Mouse (Mus musculus) myocyte (in vitro differentiated cells): ENCODE measurements around the gene Kif11. TPM values are rescaled to one million over a fixed set of nuclear protein-coding genes. Genes with fewer than 3 reads are reported as not detected.

ENCODE experiments used
- H3K27me3 ChIP-seq: one replicate; pipeline ENCODE4 v1.6.1; 2011; ENCODE audit not compliant: control insufficient read depth, insufficient read depth, insufficient read length
- H3K36me3 ChIP-seq: one replicate; pipeline ENCODE4 v1.6.1; 2011; ENCODE audit not compliant: control insufficient read depth, insufficient read depth
- H3K4me2 ChIP-seq: one replicate; pipeline ENCODE4 v1.6.1; 2011; ENCODE audit warnings: low read depth, control low read depth
- H3K4me3 ChIP-seq: one replicate; pipeline ENCODE4 v1.5.1; 2011; ENCODE audit warnings: mild to moderate bottlenecking, control low read depth, moderate library complexity
- H3K79me2 ChIP-seq: one replicate; pipeline ENCODE4 v1.6.1; 2011; ENCODE audit not compliant: control insufficient read depth, insufficient read depth
- H3ac ChIP-seq: one replicate; pipeline ENCODE4 v1.6.1; 2011; ENCODE audit not compliant: control insufficient read depth, insufficient read length
- CEBPB ChIP-seq: IDR thresholded peaks from 2 replicates; pipeline ENCODE4 v1.6.1; 2011; ENCODE audit warnings: mild to moderate bottlenecking, moderate library complexity; ENCODE audit not compliant: poor library complexity, insufficient read depth, severe bottlenecking
- E2F4 ChIP-seq: IDR thresholded peaks from one replicate; pipeline ENCODE4 v1.6.1; 2011; ENCODE audit warnings: mild to moderate bottlenecking, control low read depth, moderate library complexity; ENCODE audit not compliant: insufficient read depth
- MAX ChIP-seq: IDR thresholded peaks from one replicate; pipeline ENCODE4 v1.6.1; 2011; ENCODE audit warnings: low read depth, mild to moderate bottlenecking, control low read depth
- MYOD1 ChIP-seq, 3 experiments: IDR thresholded peaks; one replicate each; pipeline ENCODE4 v1.6.1; 2011; ENCODE audit warnings: control low read depth in 2 of 3, low read depth in 2 of 3, mild to moderate bottlenecking in 2 of 3, moderate library complexity in 1 of 3; ENCODE audit not compliant: insufficient read length in 2 of 3, control insufficient read depth in 1 of 3
- MYOG ChIP-seq, 3 experiments: IDR thresholded peaks; one replicate each; pipeline ENCODE4 v1.6.1; 2011; ENCODE audit warnings: control low read depth in 2 of 3, low read depth in 2 of 3, mild to moderate bottlenecking in 2 of 3; ENCODE audit not compliant: insufficient read length in 2 of 3, control insufficient read depth in 1 of 3, insufficient read depth in 1 of 3
- POLR2A ChIP-seq: IDR thresholded peaks from one replicate; pipeline ENCODE4 v1.6.1; 2011; ENCODE audit warnings: low read depth, mild to moderate bottlenecking, control low read depth, moderate library complexity; ENCODE audit not compliant: insufficient read length
- POLR2AphosphoS2 ChIP-seq: IDR thresholded peaks from one replicate; pipeline ENCODE4 v1.6.1; 2011; ENCODE audit warnings: low read depth, control low read depth; ENCODE audit not compliant: insufficient read length
- REST ChIP-seq: IDR thresholded peaks from one replicate; pipeline ENCODE4 v1.6.1; 2011; ENCODE audit warnings: mild to moderate bottlenecking, control low read depth, moderate library complexity; ENCODE audit not compliant: insufficient read depth, insufficient read length
- SRF ChIP-seq: IDR thresholded peaks from one replicate; pipeline ENCODE4 v1.6.1; 2011; ENCODE audit warnings: low read depth; ENCODE audit not compliant: control insufficient read depth, insufficient read length
- TCF12 ChIP-seq: IDR thresholded peaks from one replicate; pipeline ENCODE4 v1.6.1; 2011; ENCODE audit warnings: mild to moderate bottlenecking, control low read depth; ENCODE audit not compliant: poor library complexity, insufficient read depth, severe bottlenecking
- TCF3 ChIP-seq: IDR thresholded peaks from one replicate; pipeline ENCODE4 v1.6.1; 2011; ENCODE audit warnings: low read depth, control low read depth; ENCODE audit not compliant: insufficient read length
- USF1 ChIP-seq: IDR thresholded peaks from one replicate; pipeline ENCODE4 v1.6.1; 2011; ENCODE audit warnings: low read depth, mild to moderate bottlenecking, control low read depth, moderate library complexity
- polyA plus RNA-seq: library from polyadenylated mRNA; unstranded; fragments of >200 nt; fragmentation: generic; extraction: Trizol; gene quantifications from one replicate; pipeline ENCODE4 v1.2.1, GENCODE M21; 2012; ENCODE audit warnings: missing spikeins

The Kif11 gene
- polyA plus RNA-seq, 1 experiment = 4.1 TPM

DNA sequence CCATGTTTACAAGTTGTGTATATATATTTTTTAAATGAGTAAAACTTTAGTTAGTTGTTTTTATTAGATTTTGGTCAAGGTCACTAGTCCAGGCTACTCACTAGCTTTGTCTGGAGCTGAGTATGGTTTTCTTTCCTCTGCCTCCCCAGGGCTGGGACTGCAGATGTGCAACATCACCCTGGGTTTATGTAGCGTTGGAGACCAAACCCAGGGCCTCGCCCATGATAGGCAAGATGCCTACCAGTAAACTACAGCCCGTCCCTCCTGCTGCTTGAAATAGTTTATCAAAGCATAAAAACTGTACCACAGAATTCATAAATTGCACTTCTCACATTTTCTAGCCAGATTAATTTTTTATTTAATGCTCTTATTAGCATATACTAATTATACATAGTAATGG is 73.0 kb downstream of the Kif11 start:
- peaks cover 10% of the 10 kb centered on the region for H3K27me3 ChIP-seq
- no peaks in the 10 kb centered on the region for H3K36me3 ChIP-seq
- H3K4me3 ChIP-seq = no peak overlapping the region
- TF ChIP-seq MAX (no peak), MYOG (IDR thresholded peaks at IDR 0.05; ENCODE audit: control insufficient read depth in 1 of 3, insufficient read depth in 1 of 3, insufficient read length in 2 of 3, low read depth in 2 of 3) (no peak), USF1 (no peak), CEBPB (no peak), SRF (no peak), E2F4 (no peak), MYOD1 (IDR thresholded peaks at IDR 0.05; ENCODE audit: control insufficient read depth in 1 of 3, insufficient read length in 2 of 3, low read depth in 2 of 3) (no peak), TCF12 (no peak), POLR2AphosphoS2 (no peak), REST (no peak), POLR2A (no peak), TCF3 (no peak)
- no peak overlapping the region for H3K4me2 ChIP-seq
- H3K79me2 ChIP-seq = no peaks in the 10 kb centered on the region
- no peak overlapping the region for H3ac ChIP-seq

DNA sequence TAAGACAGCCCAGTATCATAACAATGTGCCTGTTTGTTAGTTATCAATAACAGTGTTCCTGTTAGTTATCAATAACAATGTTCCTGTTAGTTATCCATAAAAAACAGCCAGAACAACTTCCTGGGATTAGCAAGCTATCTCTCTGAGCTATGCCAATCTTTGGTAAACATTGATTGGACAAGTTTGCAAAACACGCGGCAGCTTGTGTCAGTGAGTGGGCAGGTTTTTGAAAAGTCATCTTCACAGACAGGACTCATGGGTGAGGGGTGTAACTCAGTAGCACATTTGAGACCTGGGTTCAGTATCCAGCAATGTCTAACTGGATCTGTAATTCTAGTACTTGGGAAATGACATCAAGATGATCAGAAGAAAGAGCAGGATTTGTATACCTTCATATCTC is 79.3 kb downstream of the Kif11 start:
- no peaks in the 10 kb centered on the region for H3K79me2 ChIP-seq
- no peak overlapping the region for H3K4me2 ChIP-seq
- H3K4me3 ChIP-seq = no peak overlapping the region
- H3K27me3 ChIP-seq = peaks cover 10% of the 10 kb centered on the region
- H3ac ChIP-seq = no peak overlapping the region
- H3K36me3 ChIP-seq = no peaks in the 10 kb centered on the region
- TF ChIP-seq CEBPB (no peak), TCF3 (no peak), USF1 (no peak), REST (no peak), POLR2A (no peak), E2F4 (no peak), TCF12 (no peak), MAX (no peak), POLR2AphosphoS2 (no peak), SRF (no peak), MYOG (IDR thresholded peaks at IDR 0.05; ENCODE audit: control insufficient read depth in 1 of 3, insufficient read depth in 1 of 3, insufficient read length in 2 of 3, low read depth in 2 of 3) (no peak), MYOD1 (IDR thresholded peaks at IDR 0.05; ENCODE audit: control insufficient read depth in 1 of 3, insufficient read length in 2 of 3, low read depth in 2 of 3) (no peak)

DNA sequence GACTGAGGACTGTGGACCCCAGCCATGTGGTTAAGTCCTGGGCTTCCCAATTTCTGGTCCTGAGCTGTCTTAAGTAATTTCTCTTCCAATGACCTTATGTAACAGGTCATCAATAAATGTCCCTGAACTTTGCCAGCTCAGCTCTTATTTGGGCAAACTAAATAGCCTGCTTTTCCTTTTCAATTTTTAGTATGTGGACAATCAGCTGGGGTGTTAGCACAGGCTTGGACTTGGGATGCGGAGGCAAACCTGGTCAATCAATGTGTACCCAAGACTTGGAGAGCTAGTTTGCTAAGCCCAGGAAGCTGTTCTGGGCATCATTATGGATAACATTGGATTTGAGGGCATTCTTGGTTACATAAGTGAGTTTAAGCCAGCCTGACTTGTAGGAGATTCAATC is 79.8 kb downstream of the Kif11 start:
- H3K27me3 ChIP-seq = peaks cover 10% of the 10 kb centered on the region
- H3K79me2 ChIP-seq = no peaks in the 10 kb centered on the region
- no peaks in the 10 kb centered on the region for H3K36me3 ChIP-seq
- no peak for TF ChIP-seq POLR2AphosphoS2
- TF ChIP-seq MAX = no peak
- no peak for TF ChIP-seq MYOD1 (IDR thresholded peaks at IDR 0.05; ENCODE audit: control insufficient read depth in 1 of 3, insufficient read length in 2 of 3, low read depth in 2 of 3)
- no peak for TF ChIP-seq MYOG (IDR thresholded peaks at IDR 0.05; ENCODE audit: control insufficient read depth in 1 of 3, insufficient read depth in 1 of 3, insufficient read length in 2 of 3, low read depth in 2 of 3)
- TF ChIP-seq REST = no peak
- TF ChIP-seq CEBPB = no peak
- H3K4me3 ChIP-seq = no peak overlapping the region
- H3ac ChIP-seq = no peak overlapping the region
- H3K4me2 ChIP-seq = no peak overlapping the region

- H3K4me3 ChIP-seq = no peak overlapping the region
- no peak overlapping the region for H3K4me2 ChIP-seq
These were observed 81.8 kb downstream of the Kif11 start for GRCm38 (mm10) chr19:37458013-37458412.

More at GRCm38 (mm10) chr19:37458013-37458412, 81.8 kb downstream of the Kif11 start:
- H3K36me3 ChIP-seq = no peaks in the 10 kb centered on the region
- TF ChIP-seq E2F4 = no peak
- TF ChIP-seq REST = no peak
- TF ChIP-seq CEBPB = no peak
- TF ChIP-seq SRF = no peak
- TF ChIP-seq POLR2A = no peak
- no peak for TF ChIP-seq MYOG (IDR thresholded peaks at IDR 0.05; ENCODE audit: control insufficient read depth in 1 of 3, insufficient read depth in 1 of 3, insufficient read length in 2 of 3, low read depth in 2 of 3)
- no peak for TF ChIP-seq MYOD1 (IDR thresholded peaks at IDR 0.05; ENCODE audit: control insufficient read depth in 1 of 3, insufficient read length in 2 of 3, low read depth in 2 of 3)
- TF ChIP-seq TCF3 = no peak
- TF ChIP-seq TCF12 = no peak
- TF ChIP-seq MAX = no peak
- no peak for TF ChIP-seq POLR2AphosphoS2
- H3K79me2 ChIP-seq = no peaks in the 10 kb centered on the region
- no peak overlapping the region for H3ac ChIP-seq
- peaks cover under 1% of the 10 kb centered on the region for H3K27me3 ChIP-seq
